Mouse (Mus musculus) central nervous system, embryonic 14 days (tissue): ENCODE measurements around the gene Nlk. TPM values are rescaled to one million over a fixed set of nuclear protein-coding genes. Genes with fewer than 3 reads are reported as not detected.

ENCODE experiments used
- polyA plus RNA-seq: library from polyadenylated mRNA; depleted of rRNA; stranded (reverse); fragments of >200 nt; gene quantifications from 2 replicates; pipeline ENCODE4 v1.2.3, GENCODE M21; 2012; rRNA removed

Gene Nlk
- polyA plus RNA-seq: 33.9 and 41.3 TPM in 2 replicates

DNA sequence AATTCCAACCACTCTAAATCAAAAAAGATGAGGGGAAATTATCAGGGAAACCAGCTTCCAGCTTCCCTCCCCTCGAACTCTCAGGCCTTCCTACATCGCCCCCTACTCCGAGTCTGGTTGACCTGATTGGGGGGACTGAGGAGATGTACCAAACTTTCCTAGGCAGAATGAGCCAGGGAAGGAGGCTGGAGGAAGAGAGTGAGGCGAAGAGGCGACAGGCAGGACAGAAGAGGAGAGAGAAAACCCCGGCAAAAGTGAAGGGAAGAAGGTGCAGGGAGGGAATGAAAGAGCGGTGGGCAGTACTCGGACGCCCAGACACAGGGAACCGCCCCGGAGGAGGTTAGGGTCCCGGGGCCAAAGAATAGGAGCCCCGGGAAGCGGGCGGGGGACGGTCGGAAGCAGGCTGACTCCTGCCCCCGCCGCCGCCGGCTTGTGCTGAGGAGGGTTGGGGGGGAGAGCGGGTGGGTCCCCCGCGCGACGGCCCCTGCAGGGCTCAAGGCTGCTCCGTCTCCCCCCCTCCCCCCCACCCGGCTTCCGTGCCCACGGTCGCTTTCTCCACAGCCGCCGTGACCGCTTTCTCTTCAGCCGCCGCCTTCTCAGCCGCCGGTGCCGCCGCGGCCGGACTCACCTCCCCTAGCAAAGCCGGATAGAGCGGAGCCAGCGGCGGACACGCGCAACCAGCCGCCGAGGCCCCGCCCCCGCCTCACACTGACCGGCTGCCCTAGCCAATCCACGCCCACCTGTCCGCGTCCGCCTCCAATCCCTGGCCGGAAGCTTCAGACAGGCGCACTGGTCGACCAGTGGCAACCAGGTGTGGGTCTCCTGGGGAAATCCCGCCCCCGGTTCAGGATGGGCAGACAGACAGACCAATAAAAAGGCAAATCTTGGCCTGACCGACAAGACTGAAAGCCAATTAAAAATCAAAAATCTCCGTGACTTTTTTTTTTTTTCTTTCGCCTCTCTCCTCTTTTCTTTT, at the start of gene Nlk:
Gene Nlk (minus strand): TSS at position 597 of the 976 bp plus-strand sequence.

DNA sequence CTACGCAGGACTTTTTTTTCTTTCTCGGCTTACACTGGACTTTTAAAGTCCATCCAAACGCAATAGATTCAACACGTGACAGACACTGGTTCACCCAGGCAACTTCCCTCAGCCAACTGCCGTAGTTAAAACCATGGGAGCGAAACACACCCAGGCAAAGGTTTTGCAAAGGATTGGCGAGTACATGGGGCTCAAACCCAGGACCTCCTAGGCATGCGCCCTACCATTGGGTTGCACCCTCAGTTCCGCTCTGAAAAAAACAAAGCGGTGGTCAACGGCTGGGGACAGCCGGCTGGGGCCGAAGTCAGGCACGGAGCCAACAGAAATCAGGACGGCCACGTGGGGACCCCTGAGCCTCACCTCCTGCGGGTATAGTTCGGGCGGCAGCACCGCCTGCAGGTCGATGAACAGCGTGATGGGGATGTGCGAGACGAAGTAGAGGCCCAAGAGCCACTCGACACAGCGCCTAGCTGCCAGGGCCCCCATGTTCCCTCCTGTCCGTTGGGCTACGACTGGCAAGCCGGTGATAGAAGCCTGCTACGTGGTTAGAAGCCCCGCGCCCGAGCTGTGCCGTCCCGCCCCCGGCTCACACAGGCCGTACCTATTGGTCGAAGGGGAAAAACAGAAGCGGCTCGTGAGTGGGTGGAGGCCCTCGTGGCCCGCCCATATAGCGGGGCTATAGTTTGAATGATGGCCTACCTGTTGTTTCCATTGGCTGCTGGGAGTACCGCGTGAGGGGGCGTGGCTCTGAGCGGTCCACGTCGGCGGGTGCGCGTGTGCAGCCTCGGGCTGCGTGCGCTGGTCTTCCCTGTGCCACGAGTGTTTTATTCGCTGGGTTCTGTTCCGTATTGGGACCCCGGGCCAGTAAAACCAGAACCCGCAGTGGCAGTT, 146.8 kb downstream of the Nlk start, which contains the start of gene Tmem97:
Gene Tmem97 (minus strand): TSS at position 610 of the 891 bp plus-strand sequence.

GRCm38 (mm10) chr11:78536080-78536689, 161.0 kb downstream of the Nlk start, which contains the start of the genes Tnfaip1 and Ift20:
Gene Tnfaip1, minus strand, starts transcription at chr11:78536332.
Gene Ift20, plus strand, starts transcription at chr11:78536361.

Other genes starting within 250 kb of the Nlk start
- gene Slc46a1, start 231.7 kb downstream of the Nlk start, polyA plus RNA-seq: 10.6 and 11.7 TPM in 2 replicates
- gene Sarm1, start 199.6 kb downstream of the Nlk start, polyA plus RNA-seq: 35.2 and 38.7 TPM in 2 replicates
- gene Vtn, start 198.3 kb downstream of the Nlk start, polyA plus RNA-seq: 84.3 and 85.8 TPM in 2 replicates
- 0.23 and 0.37 TPM in 2 replicates for gene Sebox, start 193.9 kb downstream of the Nlk start, polyA plus RNA-seq
- 70.0 and 74.8 TPM in 2 replicates for gene Tmem199, start 185.2 kb downstream of the Nlk start, polyA plus RNA-seq
- 113 and 120 TPM in 2 replicates for gene Poldip2, start 185.2 kb downstream of the Nlk start, polyA plus RNA-seq
- gene Tnfaip1, start 161.0 kb downstream of the Nlk start, polyA plus RNA-seq: 51.0 and 52.7 TPM in 2 replicates
- gene Ift20, start 161.0 kb downstream of the Nlk start, polyA plus RNA-seq: 84.4 and 94.8 TPM in 2 replicates
- gene Tmem97, start 146.6 kb downstream of the Nlk start, polyA plus RNA-seq: 20.2 and 23.6 TPM in 2 replicates
- 37.7 and 42.1 TPM in 2 replicates for gene Ccnq, start 54.4 kb upstream of the Nlk start, polyA plus RNA-seq
- 15.0 and 15.7 TPM in 2 replicates for gene Lyrm9, start 129.2 kb upstream of the Nlk start, polyA plus RNA-seq
- 1.0 and 1.8 TPM in 2 replicates for gene Nos2, start 223.4 kb upstream of the Nlk start, polyA plus RNA-seq